Mouse (Mus musculus) stomach, postnatal 0 days (tissue): ENCODE results near the gene Ubtf. TPM values are rescaled to one million over a fixed set of nuclear protein-coding genes. Genes with fewer than 3 reads are reported as not detected.

Experiments
- ATAC-seq: fragments of 200-750 bp; cut with Nextera tagmentation; 2 replicates; pipeline ENCODE4 v1.8.0; 2017; ENCODE audit not compliant: low FRiP score, low TSS enrichment
- DNase-seq: peaks from one replicate; pipeline ENCODE4 v3.0.0-alpha.2; 2016; ENCODE audit warnings: low spot score
- H3K27ac ChIP-seq: fragments of 300-500 bp; sonication (generic); replicated peaks from 2 replicates; pipeline ENCODE4 v1.5.1; 2014; ENCODE audit warnings: mild to moderate bottlenecking, control low read depth
- H3K27me3 ChIP-seq: fragments of 300-500 bp; sonication (generic); 2 replicates; pipeline ENCODE4 v1.6.1; 2014; ENCODE audit warnings: low read length; ENCODE audit not compliant: control insufficient read depth, insufficient read depth
- H3K36me3 ChIP-seq: fragments of 300-500 bp; sonication (generic); 2 replicates; pipeline ENCODE4 v1.6.1; 2014; ENCODE audit warnings: low read length, mixed read lengths; ENCODE audit not compliant: control insufficient read depth, insufficient read depth
- H3K4me1 ChIP-seq: fragments of 300-500 bp; sonication (generic); replicated peaks from 2 replicates; pipeline ENCODE4 v1.6.1; 2014; ENCODE audit warnings: antibody characterized with exemption; ENCODE audit not compliant: control insufficient read depth, insufficient read depth
- H3K4me2 ChIP-seq: fragments of 300-500 bp; sonication (generic); replicated peaks from 2 replicates; pipeline ENCODE4 v1.6.1; 2014; ENCODE audit warnings: low read depth, mild to moderate bottlenecking, control low read depth, moderate library complexity
- H3K4me3 ChIP-seq: fragments of 300-500 bp; sonication (generic); 2 replicates; pipeline ENCODE4 v1.5.1; 2014; ENCODE audit warnings: low read depth, low read length, control low read depth
- H3K9ac ChIP-seq: fragments of 300-500 bp; sonication (generic); 2 replicates; pipeline ENCODE4 v1.6.1; 2014; ENCODE audit warnings: mild to moderate bottlenecking, low read length, control low read depth, mixed read lengths
- H3K9me3 ChIP-seq: fragments of 300-500 bp; sonication (generic); 2 replicates; pipeline ENCODE4 v1.6.1; 2016; ENCODE audit warnings: low read length; ENCODE audit not compliant: control insufficient read depth
- CTCF ChIP-seq: IDR thresholded peaks from 2 replicates; pipeline ENCODE4 v1.5.1; 2016; ENCODE audit warnings: antibody characterized with exemption, low read depth, mild to moderate bottlenecking, moderate library complexity
- EP300 ChIP-seq: optimal IDR thresholded peaks from 2 replicates; pipeline ENCODE3; 2016; ENCODE audit warnings: antibody characterized with exemption
- WGBS: fragments of 180-500 bp; shearing (Covaris S2); extraction: QIAGEN DNeasy Blood & Tissue Kit; methylation state at CpG from one replicate; pipeline ENCODE4 v1.1.7; 2014; 5-methylcytosine and 5-hydroxymethylcytosine counted together
- polyA plus RNA-seq: library from polyadenylated mRNA; unstranded; fragments of >200 nt; fragmentation: Nextera tagmentation; extraction: Ambion mirVana; gene quantifications from 2 replicates; pipeline ENCODE4 v1.2.1, GENCODE M21; 2015

Ubtf gene
- polyA plus RNA-seq, 1 experiment from 2014 or later: 46.7 TPM

- no peak for TF ChIP-seq CTCF
- TF ChIP-seq EP300: no peak
- H3K9ac ChIP-seq: peak overlapping the region; percentile 70
- peak overlapping the region; percentile 84 for H3K4me3 ChIP-seq
- peak overlapping the region; percentile 99 for H3K27ac ChIP-seq
- H3K27me3 ChIP-seq: no peaks in the 10 kb centered on the region
- peaks cover 6% of the 10 kb centered on the region; the same call in 1 of the 2 replicates for H3K4me1 ChIP-seq
- DNase-seq (no peak), ATAC-seq (no peak)
- no peaks in the 10 kb centered on the region; the same call in 1 of the 2 replicates for H3K36me3 ChIP-seq
- H3K4me2 ChIP-seq: peak overlapping the region; percentile 79
- WGBS: 22% methylated on average over 27 of the region's 27 CpGs
- H3K9me3 ChIP-seq: no peaks in the 10 kb centered on the region
Observed at GRCm38 (mm10) chr11:102297577-102298556, 21.7 kb downstream of the Ubtf start.

- H3K4me2 ChIP-seq: peak within 1 kb of the TSS; percentile 79
Observed at GRCm38 (mm10) chr11:102296491-102297472, 22.8 kb downstream of the Ubtf start, which contains the start of gene Atxn7l3. Gene Atxn7l3 (minus strand): TSS chr11:102296631.

GRCm38 (mm10) chr11:102295598-102296471 lies 23.7 kb downstream of the Ubtf start:
- no peaks in the 10 kb centered on the region for H3K9me3 ChIP-seq
- under 1% methylated on average over 29 of the region's 73 CpGs for WGBS
- peak overlapping the region; percentile 79 for H3K4me2 ChIP-seq
- H3K4me1 ChIP-seq: peaks cover 6% of the 10 kb centered on the region; the same call in 1 of the 2 replicates
- ATAC-seq: peak; percentile 11
- peak; percentile 81 for DNase-seq
- peaks cover 18% of the 10 kb centered on the region for H3K36me3 ChIP-seq
- TF ChIP-seq EP300: no peak
- no peak for TF ChIP-seq CTCF
- peak overlapping the region; percentile 84 for H3K4me3 ChIP-seq
- peak overlapping the region; percentile 99 for H3K27ac ChIP-seq
- H3K9ac ChIP-seq: peak overlapping the region; percentile 94
- no peaks in the 10 kb centered on the region for H3K27me3 ChIP-seq

More at GRCm38 (mm10) chr11:102296491-102297472, 22.8 kb downstream of the Ubtf start, which contains the start of gene Atxn7l3:
- Histone ChIP-seq H3K27ac (peak within 1 kb of the TSS; percentile 99), H3K36me3 (peaks cover 8% of the 10 kb centered on the region), H3K4me1 (peaks cover 6% of the 10 kb centered on the region; the same call in 1 of the 2 replicates), H3K4me3 (peak within 1 kb of the TSS; percentile 84), H3K27me3 (no peaks in the 10 kb centered on the region), H3K9ac (peak within 1 kb of the TSS; percentile 94), H3K9me3 (no peaks in the 10 kb centered on the region)
- 0% methylated on average over 62 of the region's 125 CpGs for WGBS
- no peak for TF ChIP-seq EP300
- 0 out of 2 replicates have a peak, but pooled peaks have one; percentile 8 for TF ChIP-seq CTCF
- ATAC-seq: peak; percentile 94
- peak; percentile 100 for DNase-seq

GRCm38 (mm10) chr11:102294887-102295597 lies 24.5 kb downstream of the Ubtf start:
- ATAC-seq: no peak; the same call in 1 of the 2 replicates

More at GRCm38 (mm10) chr11:102294887-102295597, 24.5 kb downstream of the Ubtf start:
- Histone ChIP-seq H3K9ac (peak overlapping the region; percentile 94), H3K4me3 (peak overlapping the region; percentile 84), H3K4me1 (peaks cover 6% of the 10 kb centered on the region; the same call in 1 of the 2 replicates), H3K27me3 (no peaks in the 10 kb centered on the region), H3K27ac (peak overlapping the region; percentile 99), H3K9me3 (no peaks in the 10 kb centered on the region), H3K36me3 (peaks cover 20% of the 10 kb centered on the region), H3K4me2 (peak overlapping the region; percentile 79)
- WGBS: 44% methylated on average over 12 of the region's 12 CpGs
- no peak for DNase-seq
- no peak for TF ChIP-seq EP300
- TF ChIP-seq CTCF: peak; percentile 47
